Mouse (Mus musculus): Measurements from ENCODE around the gene Tmx4.
A peak's percentile ranks its signal among the peaks of the same experiment; 100 is the strongest.

The Tmx4 gene

GRCm38 (mm10) chr2:134554221-134554727, 89.7 kb downstream of the Tmx4 start, which contains the start of gene Hao1:
Hao1 (minus strand) TSS chr2:134554368.
- DNase-seq (ENCODE audit: low spot score in 2 of 2) = no peak

GRCm38 (mm10) chr2:134552358-134552757, 91.6 kb downstream of the Tmx4 start:
- no peak for DNase-seq (ENCODE audit: low spot score in 2 of 2)

DNA sequence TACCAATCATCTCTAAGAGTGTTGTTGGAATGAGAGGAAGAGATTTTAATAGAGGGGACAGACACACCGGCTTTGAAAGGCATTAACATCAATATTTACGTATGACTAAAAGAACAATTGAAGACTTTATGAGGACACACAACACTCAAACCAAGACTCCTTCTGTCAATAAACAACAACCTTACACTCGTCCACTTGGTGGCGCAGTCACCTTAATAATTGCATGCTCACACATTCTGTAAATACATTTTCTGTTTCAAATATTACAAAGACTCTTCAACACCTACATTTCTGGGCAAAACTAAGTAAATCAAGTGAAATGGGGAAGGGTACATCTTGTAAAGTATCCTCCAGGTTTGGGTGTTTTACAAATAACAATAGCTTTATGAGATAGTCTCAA, 94.2 kb downstream of the Tmx4 start:
- DNase-seq (ENCODE audit: low spot score in 2 of 2) = peak in 1 of 2 experiments; percentile 18

DNA sequence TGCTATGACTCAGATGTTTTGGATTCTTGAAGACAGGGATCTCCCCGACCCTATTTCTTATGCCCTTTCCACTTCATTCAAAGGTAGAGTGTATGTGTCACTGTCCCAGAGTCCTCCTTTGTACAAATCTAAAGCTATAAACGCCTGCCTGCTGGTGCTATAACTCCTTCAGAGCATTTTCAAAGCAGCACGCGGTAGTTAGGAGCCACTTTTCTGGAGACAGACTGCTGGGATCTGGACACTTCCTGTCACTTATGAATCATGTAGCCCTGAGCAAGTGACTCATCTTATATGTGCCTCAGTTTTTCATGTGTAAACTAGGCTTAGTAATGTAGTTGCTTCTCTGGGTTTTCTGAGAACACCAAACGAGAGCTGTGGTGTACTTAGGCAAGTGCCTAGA, 98.8 kb downstream of the Tmx4 start:
- DNase-seq (ENCODE audit: low spot score in 2 of 2) = no peak

DNA sequence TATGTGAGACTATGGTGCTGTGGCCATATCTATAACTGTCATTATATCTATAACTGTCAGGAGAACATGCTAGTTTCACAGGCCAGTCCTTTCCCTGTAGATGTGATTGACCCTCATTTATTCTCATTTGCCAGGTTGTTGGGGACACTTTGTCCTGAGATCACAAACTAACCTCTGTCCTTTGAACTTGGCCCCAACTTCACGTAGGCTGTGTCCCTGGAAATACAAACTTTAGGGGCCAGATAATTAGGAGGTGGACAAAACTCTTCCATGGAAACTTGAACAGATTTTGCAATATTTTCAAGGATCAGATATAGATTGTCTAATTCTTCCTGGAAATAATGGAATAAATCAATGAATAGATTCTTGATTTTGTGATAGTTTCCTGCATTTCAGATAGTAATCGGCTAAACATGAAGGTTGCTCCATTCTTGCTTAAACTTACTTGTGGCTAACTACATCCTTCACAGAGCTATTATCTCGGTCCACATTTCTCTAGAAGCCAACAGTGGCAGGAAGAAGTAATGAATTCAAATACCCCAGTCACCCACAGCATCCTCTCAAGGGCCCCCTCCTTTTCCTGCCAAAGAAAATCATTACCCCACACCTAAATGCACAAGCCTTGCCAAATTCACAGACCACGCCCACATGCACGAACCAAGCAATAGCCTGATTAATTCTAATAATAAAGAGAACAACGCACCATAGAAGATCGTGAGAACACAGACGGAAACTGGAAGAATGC, 99.5 kb downstream of the Tmx4 start:
- no peak for DNase-seq (ENCODE audit: low spot score in 2 of 2)

Data from natural killer cell, adult 2 months (primary cell).